Mouse (Mus musculus) skeletal muscle tissue, adult 2 months (tissue): ENCODE measurements around the gene Cep72.
"Not testable (repeated sequence)": the region's sequence is repeated elsewhere in the genome, so short reads cannot be mapped to it uniquely, and the experiment has no call there.

Experiments used
- DNase-seq: peaks from one replicate; pipeline ENCODE4 v3.0.0-alpha.2; 2012; ENCODE audit warnings: low read depth, low spot score

Cep72 gene

DNA sequence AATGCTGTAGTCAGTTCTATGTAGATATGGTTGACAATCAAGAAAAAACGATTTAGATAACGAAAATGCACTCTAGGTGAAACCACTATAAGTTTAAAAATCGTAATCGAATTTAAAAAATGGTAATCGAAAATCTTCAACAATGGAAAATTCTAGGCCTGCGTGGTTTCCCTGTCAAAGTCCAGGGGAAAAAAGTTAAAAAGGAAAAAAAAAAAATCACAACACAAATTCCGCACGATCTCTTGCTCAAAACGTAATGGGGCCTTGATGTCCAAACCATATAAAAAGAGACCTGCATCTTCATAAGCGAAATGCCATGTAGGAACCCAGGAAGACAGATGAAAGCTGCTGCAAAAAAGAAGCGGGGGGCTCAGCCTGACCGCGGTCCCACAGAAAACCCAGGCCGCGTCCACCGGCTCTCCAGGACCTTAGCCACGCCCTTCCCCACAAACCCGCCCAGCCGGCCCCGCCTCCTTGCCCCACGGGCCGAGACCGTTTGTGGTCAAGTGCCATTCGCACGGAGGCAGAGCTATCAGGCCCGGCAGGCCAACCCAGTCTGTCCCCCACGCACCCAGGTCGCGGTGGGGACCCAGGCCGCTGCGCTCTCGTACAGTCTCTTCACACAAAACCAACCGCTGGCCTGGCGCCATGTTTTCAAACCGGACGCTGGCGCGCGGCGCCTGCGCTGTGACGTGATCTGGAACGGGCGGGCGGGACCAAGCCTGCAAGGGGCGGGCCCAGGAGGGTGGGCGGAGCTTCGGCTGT lies at the start of gene Cep72:
Gene Cep72, minus strand, starts transcription at position 687 of the 765 bp plus-strand sequence.
- peak; percentile 72 for DNase-seq

DNA sequence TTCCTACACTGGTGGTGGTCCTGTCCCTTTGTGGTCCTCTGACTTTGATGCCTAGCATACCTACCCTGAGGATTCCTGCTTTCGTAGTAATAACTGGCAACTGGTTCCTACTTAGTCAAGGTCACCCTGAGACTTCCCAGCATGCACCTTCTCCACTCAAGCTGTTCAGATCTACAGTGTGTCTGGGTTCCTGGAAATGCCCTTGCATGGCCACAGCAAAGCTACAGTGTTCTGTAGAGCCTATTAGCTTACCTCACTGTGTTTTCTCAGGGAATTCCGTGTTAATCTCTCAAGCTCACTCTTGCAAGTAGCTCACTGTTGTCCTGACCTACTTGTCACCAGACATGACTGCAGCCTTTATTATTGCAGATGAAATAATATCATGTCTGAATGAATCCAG lies 45.3 kb upstream of the Cep72 start:
- DNase-seq: no peak

DNA sequence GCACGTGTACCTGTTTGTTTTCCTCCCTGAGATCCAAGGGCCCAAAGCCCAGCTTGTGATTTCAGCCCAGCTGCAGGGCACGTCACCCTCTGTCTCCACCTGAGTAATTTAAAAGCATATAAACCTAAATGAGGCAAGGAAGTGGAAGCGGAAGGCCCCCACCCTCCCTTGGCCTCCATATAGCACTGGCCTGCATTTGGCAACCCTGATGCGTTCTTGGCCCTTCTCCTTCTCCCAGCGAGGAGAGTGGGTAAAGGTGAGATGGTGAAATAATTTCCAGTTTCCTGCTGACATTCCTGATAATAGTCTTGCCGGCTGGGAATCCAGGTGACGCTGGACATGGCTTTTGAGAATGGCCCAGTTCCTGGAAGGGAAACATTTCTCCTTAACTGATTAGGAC lies 42.3 kb upstream of the Cep72 start:
- no peak for DNase-seq

DNA sequence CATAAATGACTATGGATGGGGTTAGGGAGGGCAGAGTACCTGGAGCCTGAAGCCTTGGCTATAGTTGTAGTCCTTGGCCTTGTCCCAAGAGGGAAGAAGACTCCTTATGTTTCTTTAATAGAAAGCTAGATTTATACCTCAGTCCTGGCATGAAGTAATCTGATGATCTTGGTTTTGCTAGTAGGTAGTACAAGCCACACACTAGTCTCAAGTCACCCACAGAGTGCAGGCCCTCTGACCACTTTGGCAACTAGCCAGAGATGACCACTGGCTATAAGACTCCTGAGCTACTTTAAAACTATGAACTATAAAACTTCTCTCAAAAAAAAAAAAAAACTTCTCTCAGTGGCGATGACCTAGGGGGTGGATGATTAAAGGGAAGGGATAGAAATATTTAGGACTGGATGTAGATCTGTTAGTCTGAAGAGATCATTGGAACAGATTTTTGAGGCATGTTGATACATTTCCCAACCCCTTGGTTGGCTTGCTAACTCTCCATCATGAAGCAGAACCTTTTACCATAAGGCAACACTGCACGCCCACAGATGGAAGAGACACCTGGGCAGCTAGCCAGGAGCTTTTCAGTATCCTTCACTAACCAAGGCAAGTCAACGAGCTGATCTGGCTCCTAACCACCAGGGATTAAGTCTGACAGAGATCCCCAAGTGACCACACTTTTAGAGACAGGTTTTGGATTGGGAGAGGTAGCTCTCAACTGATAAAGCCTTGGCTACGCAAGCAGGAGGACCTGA lies 40.9 kb upstream of the Cep72 start:
- DNase-seq: no peak

DNA sequence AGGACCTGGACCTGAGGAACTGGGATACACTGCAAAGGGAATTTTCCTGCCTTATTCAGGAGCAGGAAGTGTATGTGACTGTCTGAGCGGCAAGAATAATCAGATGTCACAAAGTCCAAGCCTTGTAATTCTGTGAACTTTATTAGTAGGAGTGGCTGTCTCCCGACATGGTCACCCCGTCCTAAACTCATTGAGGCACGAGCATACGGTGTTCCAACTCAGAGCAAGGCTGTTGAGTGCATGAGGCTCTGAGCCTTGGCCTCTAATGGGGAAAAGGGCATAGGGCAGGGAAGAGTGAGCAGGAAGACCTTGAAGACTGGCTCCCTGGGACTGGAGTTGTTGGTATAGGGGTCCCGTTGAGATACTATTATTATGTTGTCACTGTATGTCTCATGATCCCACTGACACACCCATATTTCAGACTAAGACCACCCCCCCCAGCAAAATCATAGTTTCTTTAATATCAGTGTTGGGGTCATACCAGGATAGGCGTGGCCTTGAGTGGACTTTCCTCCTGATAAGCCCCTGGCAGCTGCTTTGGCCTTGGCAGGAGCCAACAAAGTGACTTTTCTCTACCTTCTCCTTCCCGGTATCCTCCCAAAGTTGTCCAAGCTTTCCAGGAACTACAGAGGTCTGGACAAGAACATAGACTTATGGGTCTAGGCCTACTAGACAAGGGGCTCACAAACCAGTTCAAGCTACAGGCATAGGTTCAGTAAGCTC lies 40.2 kb upstream of the Cep72 start:
- DNase-seq: no peak

DNA sequence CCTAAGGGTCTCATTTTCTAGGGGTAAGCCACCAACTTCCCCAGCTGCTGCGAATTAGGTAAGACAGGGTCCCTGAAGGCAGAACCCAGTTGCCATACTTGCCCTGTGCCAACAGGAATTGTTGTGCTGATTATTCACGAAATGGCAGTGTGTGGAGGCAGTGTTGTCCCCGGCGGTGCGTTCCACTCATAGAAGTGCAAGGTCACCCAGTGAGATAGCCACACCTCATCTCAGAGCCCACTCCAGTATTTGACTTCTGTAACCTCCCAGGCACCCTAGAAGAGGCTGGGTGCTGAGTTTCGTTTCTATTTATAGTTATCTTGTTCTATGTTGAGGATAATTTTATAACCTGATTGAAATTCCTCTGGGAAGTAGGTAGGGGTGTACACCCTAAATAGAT lies 36.8 kb upstream of the Cep72 start:
- no peak for DNase-seq

DNA sequence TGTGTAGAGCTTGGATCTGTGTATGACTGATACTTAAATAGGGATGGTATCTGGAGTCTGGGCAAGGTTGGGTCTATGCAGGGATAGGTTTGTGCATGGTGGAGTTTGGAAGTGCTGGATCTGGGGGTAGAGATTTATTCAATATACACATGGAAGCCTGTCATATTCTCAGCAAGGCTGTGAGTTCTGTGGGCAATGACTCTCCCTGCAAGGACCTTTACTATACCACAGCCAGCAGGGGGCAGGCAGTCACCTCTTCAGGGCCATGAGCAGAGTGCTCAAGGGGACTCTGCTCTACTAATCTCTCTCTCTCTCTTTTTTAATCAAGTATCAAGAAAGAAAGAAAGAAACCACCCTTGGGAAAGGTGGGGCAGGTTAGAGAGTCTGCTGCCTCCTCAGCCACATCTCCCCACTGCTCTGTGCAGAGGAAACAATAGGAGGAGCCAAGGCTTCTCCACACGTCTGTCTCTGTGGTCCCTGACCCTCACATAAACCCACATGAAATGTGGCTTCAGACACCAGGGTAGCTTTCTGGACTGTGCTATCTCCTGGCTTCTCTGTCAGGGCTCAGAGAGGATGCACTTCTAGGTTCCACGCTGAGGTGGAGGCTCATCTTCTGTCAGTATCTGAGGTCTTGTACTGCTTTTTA lies 34.7 kb upstream of the Cep72 start:
- no peak for DNase-seq

DNA sequence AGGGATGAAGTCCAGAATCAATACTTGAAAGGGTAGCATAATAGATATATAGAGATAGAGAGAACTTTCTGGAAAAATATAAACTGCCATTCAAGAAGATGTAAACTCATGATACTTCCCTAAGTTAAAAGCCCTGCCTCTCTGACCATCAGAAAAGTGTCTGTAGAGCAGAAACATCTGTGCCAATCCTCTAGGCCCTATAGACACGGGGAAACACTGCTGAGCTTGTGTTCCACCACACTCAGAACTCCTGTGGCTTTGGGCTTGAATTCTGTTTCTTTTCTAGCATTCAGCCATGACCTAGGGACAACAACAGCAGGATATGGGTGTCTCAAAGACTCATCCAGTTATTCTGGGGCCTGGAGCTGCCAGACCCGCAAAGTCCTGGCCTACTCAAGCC lies 33.8 kb upstream of the Cep72 start:
- DNase-seq: no peak

DNA sequence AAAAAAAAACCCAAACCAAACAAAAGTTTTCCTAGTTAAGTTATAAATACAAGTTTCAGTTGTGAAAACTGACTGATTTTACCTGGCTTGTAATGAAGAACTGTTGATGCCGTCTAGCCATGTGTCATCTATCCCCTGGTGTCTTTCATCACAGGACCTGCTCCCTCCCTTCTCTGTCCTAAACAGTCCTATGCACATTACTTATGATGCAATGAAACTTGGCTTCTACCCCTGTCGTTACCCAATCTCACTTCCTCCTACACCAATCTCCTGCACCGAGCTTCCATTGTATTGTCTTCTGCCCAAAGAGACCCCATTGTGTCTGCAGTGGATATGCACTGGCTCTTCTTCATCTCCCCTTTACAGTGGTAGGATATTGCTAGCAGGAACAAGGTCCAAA lies 28.2 kb upstream of the Cep72 start:
- DNase-seq: no peak

DNA sequence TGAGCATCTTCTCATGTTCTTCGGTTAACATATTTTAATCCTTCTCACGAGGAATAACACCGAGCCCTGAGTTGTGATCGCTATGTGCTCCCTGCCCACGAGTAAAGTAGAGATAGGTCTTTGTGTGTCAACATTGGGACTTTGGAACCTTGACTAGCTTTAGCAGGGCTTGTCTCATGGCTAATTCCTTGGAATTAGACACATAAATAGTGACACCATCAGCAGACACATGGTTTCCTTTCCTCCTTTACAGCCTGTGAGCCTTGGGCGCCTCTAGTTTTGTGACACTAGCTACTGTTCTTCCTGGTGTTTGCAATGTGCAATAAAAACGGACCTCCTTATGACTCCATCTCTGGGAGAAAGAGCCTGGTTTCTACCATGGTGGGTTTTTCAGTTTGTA lies 11.3 kb upstream of the Cep72 start:
- DNase-seq: no peak

DNA sequence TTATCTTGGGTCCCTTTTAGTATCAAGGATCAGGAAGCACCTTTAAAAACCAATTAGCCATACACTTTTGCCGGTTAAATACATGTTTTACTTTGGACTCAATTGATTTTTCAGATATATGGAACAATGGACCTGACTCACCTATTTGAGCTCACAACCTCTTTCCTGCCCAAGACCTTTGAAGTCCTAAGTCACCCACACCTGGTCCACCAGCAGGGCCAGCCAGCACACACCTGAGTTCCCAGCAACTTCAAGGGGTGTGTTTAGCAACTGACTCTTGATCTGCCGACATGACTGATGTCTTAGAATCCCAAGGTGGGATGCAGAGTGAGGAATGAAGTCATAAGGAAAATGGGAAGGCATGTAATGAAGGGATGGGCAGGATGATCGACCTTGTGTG lies 9.6 kb upstream of the Cep72 start:
- DNase-seq: no peak

DNA sequence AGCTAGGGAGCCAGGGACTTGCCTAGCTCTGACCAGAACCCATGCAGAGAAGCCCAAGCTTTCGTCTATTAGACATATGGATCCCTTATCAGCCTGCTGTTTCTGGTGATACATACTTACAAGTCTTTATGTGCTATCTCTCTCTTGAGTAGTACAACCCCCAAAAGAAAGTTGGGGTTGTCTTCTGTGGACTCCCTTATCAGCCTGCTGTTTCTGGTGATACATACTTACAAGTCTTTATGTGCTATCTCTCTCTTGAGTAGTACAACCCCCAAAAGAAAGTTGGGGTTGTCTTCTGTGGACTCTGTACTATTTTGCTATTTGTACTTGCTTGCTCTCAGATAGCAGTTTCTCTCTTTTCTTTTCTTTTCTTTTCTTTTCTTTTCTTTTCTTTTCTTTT lies 9.1 kb upstream of the Cep72 start:
- DNase-seq: not testable (repeated sequence)

DNA sequence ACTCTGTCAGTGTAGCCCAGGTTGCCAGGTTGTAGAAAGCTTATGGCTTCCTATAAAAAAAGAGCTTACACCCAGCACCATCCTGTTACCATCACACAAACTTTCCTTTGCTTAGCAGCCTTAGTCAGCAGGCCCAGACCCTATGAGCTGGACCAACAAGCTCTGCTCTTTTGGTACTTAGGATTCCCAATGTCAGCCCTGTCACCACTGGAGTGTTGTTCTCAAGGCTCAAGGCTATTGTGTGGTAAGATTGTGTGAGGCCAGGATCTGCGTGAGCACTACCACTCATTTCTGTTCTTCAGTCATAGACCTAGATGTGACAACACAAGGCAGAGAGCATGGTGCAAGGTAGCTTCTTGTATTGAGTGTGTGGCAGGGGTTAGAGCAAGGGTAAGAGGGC lies 4.5 kb upstream of the Cep72 start:
- DNase-seq: no peak

DNA sequence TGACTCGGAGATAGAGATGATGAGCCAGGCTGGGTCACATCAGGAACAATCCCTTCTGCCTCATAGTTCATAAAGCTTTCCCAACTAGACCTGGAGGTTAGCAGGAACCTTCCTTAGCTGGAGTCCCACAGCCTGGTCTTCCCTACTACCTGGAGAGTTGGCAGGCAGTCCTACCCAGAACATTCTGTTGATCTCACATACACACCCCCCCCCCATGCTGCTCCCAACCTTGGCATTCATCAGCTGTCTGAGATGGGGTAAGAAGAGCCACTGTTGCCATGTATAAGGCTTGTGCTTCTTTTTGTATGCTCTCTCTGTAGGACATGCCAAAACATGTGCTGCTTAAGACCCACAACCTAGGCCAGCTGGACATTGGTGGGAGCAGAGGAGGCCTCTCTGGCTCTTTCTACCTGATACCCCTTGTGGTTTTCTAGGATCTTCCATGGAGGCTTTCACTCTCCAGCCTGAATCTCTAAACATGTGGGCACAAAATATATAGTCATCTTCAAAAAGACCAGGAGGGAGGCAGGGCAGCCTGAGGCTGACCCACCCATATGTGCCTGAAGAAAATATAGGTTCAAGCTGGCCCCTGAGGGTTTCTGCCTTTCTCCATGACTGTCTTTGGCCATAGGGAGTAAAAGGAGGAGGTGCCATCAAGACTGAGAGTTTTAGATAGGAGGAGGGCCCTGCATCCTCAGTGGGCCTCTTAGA lies 1.4 kb upstream of the Cep72 start:
- DNase-seq: no peak

DNA sequence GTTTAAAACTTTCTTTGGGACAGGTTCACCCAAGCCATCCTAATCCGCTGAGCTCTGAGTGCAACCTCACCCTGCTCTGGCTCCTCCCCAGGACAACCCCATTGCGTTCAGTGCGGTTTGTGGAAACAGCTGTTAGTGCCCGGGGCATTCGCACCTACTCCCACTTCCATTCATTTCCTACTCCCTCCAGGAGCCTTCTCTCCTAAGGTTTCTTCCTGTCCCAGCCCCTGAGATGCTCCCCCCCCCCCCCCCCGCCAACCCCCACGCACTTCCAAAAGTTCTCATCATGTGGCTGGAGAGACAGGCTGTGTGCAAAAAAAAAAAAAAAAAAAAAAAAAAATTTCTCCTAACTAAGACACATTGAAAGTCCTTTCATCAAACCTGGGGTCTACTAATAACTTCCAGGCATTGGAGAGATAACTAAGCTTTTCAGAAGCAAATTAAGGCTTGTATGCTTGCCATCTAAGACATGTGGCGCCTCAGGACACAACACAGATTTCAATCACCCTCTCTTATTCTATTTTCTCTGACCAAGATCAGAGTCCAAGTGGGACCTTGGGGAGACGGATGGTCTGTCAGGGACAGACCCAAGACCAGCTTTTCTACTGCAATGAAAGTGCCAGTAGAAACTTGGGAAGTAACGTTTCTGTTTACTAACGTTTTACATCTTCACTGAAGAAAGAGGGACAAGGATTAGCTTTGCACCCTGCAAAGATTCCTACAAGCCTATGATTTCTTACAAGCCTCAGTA lies 454 bp upstream of the Cep72 start:
- no peak for DNase-seq

DNA sequence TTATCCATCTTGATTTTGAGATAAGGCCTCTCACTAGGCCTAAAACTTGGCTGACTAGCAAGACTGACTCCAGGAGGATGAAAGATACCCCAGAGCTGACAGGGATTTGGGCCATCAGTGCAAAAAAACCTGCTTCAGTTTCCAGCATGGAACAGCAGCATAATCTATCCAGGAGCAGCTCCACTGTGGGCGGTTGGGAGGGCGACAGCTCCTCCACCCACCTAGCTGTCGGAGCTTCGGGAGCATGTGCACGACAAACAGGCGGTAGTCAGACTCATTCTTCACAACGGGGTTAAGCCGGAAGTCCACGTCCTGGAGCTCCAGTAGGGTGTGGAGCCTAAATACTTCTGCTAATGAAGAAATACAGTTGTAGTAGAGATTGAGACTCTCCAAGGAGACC lies 4.0 kb downstream of the Cep72 start:
- DNase-seq: no peak

DNA sequence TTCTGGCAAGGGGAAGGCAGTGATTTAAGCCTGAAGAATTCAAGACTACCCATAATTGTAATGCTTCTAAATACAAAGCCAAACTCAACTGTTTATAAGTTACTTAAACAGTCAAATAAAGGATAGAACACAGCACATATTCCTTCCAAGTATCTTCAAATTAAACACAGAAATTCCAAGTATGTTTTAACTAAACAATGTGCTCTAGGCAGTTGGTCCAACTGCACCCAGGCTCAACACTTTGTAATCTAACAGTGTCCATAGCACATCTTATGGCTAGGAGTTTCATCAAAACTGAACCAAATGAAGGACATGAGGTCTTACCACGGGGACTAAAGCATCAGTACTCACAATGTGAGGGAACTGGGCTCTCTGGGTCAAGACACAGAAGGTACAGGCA lies 5.9 kb downstream of the Cep72 start:
- no peak for DNase-seq

DNA sequence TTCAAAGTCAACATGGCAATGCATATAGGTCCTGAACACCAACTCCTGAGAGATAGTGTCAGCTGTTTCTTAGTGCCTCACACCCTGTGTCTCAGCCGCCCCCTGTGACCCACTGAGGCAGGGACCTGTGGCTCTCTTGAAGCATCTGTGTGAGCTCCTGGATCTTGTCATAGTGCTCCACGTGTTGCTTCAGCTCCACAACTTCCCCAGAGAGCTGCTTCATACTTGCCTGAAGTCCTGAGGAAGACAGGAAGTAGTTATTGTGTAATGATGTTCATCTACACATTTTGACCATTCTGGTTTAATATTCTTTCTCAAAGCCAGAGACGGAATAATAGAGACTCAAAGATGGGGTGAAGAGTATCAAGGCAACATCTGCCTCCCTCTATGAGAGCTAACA lies 22.2 kb downstream of the Cep72 start:
- no peak for DNase-seq

DNA sequence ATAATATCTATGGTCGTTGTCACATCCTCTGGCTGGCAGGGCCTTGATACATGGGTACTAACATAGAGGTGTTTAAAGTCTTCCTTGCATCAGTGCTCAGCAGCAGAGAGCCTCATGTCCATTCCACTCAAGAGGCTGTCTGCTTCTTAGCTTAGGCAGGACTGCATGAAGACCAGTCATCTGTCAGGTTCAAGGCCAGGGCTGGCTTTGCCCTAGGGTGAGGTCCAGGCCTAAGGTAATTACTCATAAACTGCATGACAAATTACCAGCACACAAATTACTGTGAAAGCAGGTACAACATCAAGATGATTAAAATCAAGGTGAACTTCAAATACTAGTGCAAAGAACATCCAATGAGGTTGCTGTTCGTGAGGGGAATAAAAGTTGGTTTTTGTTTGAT lies 26.3 kb downstream of the Cep72 start:
- no peak for DNase-seq

DNA sequence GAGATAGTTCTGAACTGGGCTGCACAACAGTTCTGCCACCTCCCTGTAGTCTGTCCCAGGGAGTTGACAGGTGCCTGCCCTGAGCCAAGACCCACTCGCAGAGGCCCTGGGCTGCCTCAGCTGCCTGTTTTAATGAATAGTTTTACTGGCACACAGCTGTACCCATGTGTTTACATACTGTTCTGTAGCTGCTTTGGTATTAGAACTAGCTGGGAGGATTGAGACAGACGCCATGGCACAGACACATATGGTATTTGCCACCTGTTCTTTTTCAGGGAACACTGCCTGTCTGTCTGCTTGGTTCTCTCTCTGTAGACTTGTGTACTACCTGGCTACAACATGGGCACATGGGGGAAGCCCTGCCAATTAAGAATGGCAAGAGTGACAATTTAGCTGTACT lies 27.3 kb downstream of the Cep72 start:
- DNase-seq: no peak

DNA sequence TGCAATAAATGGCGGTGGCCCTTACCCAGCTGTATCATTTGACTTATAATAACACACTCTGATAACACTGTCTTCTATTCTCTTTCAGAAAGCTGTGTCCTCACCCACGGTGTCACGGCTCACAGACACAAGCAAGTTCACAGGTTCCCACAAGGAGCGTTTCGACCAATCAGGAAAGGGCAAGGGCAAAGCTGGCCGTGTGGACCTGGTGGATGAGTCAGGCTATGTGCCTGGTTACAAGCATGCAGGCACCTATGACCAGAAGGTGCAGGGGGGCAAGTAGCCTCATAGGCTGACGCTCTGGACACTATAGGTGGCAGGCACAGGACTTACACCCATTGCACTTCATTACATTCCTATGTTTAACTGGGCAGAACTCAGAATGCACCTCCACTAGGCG lies 31.0 kb downstream of the Cep72 start:
- DNase-seq: no peak
